Mouse (Mus musculus): ENCODE measurements at regions not wholly inside any gene's neighbourhood (a gene's known extent, or its start where the extent isn't known, plus 50 kb on each side); places are given as distances from the start of the nearest gene placed in this dataset.

GRCm38 (mm10) chr12:51118781-51119180 lies 229.1 kb upstream of the G2e3 start:
- DNase-seq = no peak

GRCm38 (mm10) chr12:51118021-51118694 lies 229.7 kb upstream of the G2e3 start:
- peak; percentile 47 for DNase-seq

- DNase-seq = no peak
Measured at GRCm38 (mm10) chr12:51117436-51118020, 230.3 kb upstream of the G2e3 start.

- DNase-seq = no peak
Measured at GRCm38 (mm10) chr12:51111811-51112210, 236.1 kb upstream of the G2e3 start.

- no peak for DNase-seq
Measured at GRCm38 (mm10) chr12:51108044-51108443, 239.8 kb upstream of the G2e3 start.

- no peak for DNase-seq
Measured at GRCm38 (mm10) chr12:51103541-51104042, 244.3 kb upstream of the G2e3 start.

GRCm38 (mm10) chr12:51101636-51102035 lies 246.2 kb upstream of the G2e3 start:
- DNase-seq = no peak

GRCm38 (mm10) chr12:51100868-51101267 lies 247.0 kb upstream of the G2e3 start:
- no peak for DNase-seq

GRCm38 (mm10) chr12:51095974-51096373 lies 251.9 kb upstream of the G2e3 start:
- no peak for DNase-seq

- no peak for DNase-seq
Measured at GRCm38 (mm10) chr12:51089324-51089723, 258.5 kb upstream of the G2e3 start.

- no peak for DNase-seq
Measured at GRCm38 (mm10) chr12:51081809-51082208, 266.1 kb upstream of the G2e3 start.

- DNase-seq = no peak
Measured at GRCm38 (mm10) chr12:51073503-51073902, 274.4 kb upstream of the G2e3 start.

GRCm38 (mm10) chr12:51060931-51061330 lies 286.9 kb upstream of the G2e3 start:
- no peak for DNase-seq

- no peak for DNase-seq
Measured at GRCm38 (mm10) chr12:51058569-51058968, 289.3 kb upstream of the G2e3 start.

- DNase-seq = no peak
Measured at GRCm38 (mm10) chr12:51058104-51058503, 289.8 kb upstream of the G2e3 start.

GRCm38 (mm10) chr12:51047116-51047515 lies 300.7 kb upstream of the G2e3 start:
- no peak for DNase-seq

- DNase-seq = no peak
Measured at GRCm38 (mm10) chr12:51045437-51045836, 302.4 kb upstream of the G2e3 start.

GRCm38 (mm10) chr12:51045020-51045419 lies 302.8 kb upstream of the G2e3 start:
- no peak for DNase-seq

GRCm38 (mm10) chr12:51032193-51032592 lies 315.7 kb upstream of the G2e3 start:
- no peak for DNase-seq

GRCm38 (mm10) chr12:51028601-51029174 lies 319.2 kb upstream of the G2e3 start:
- no peak for DNase-seq

- DNase-seq = no peak
Measured at GRCm38 (mm10) chr12:51026046-51026445, 321.8 kb upstream of the G2e3 start.

- DNase-seq = no peak
Measured at GRCm38 (mm10) chr12:51025531-51025930, 322.3 kb upstream of the G2e3 start.

GRCm38 (mm10) chr12:51024057-51024743 lies 323.7 kb upstream of the G2e3 start:
- no peak for DNase-seq

Measured in adrenal gland, adult 2 months (tissue).